In the genomic region with DNA sequence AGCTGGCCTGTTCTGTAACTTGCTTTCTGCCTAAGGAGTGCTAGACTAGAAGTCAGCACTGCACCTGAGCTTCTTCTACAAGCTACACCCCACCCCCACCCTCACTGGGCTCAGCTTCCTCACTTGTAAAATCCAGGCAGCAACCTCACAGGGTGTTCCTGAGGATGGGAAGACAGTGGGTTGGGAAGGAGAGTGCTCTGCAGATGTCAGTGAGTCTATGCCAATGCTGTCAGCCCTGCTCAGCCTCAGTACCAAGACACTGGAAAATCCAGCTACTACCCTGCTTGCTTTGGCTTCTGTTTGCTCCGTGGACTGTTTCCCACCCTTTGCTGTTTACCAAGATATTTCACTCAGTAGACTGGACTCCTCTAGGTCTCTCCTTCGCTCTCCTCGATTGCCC, we compare ENCODE assay signal across 27 mouse cellular contexts. TPM values are rescaled to one million over a fixed set of nuclear protein-coding genes. Genes with fewer than 3 reads are reported as not detected.
DNase-seq lines count a peak whose midpoint lies in the region; ATAC-seq lines count a peak whose summit lies in the region.
"Had no signal": no experiment of that assay in that cellular context is flagged by ENCODE, and none has a peak within 500 bp of the region (broad histone marks: within the 10 kb centered on the region; RNA-seq: fewer than 3 reads in every experiment).

No protein-coding gene starts in this region.

- H3K9ac ChIP-seq in liver, embryonic 12.5 days: no peak overlapping the region
- H3K9ac ChIP-seq: embryonic facial prominence, embryonic 13.5 days; forebrain, embryonic 12.5 days; forebrain, embryonic 15.5 days; hindbrain, embryonic 13.5 days had no signal

- H3K36me3 ChIP-seq in liver, embryonic 12.5 days: no peaks in the 10 kb centered on the region
- H3K36me3 ChIP-seq: embryonic facial prominence, embryonic 10.5 days; embryonic facial prominence, embryonic 13.5 days; forebrain, embryonic 12.5 days; forebrain, embryonic 15.5 days; G1E; hindbrain, embryonic 13.5 days had no signal

- H3K4me2 ChIP-seq in liver, embryonic 12.5 days: no peak overlapping the region
- H3K4me2 ChIP-seq: embryonic facial prominence, embryonic 13.5 days; forebrain, embryonic 12.5 days; forebrain, embryonic 15.5 days; heart, embryonic 11.5 days; hindbrain, embryonic 13.5 days had no signal

- intact Hi-C loops in left cerebral cortex, postnatal 4 days (cut with DNase I): no loop called here
- intact Hi-C loops in left cerebral cortex, postnatal 36 days (cut with DNase I): loop anchor here (5.0 kb wide), 1 partner anchor 35 kb away; a partner anchor contains a TSS

- WGBS in liver, embryonic 12.5 days (ENCODE audit: insufficient replicate concordance): 57% methylated on average over 3 of the region's 3 CpGs

- no peak for ATAC-seq in liver, embryonic 12.5 days
- ATAC-seq: forebrain, embryonic 15.5 days; hindbrain, embryonic 16.5 days; inflammation-experienced regulatory T-cells, adult 6 months; intestine, postnatal 0 days; Patski had no signal

- H3K4me3 ChIP-seq in liver, embryonic 12.5 days: no peak overlapping the region
- H3K4me3 ChIP-seq: embryonic facial prominence, embryonic 10.5 days; embryonic facial prominence, embryonic 13.5 days; erythroblast, embryonic 14.5 days; forebrain, embryonic 12.5 days; forebrain, embryonic 15.5 days; gastrocnemius, adult 2 months; hindbrain, embryonic 13.5 days had no signal

- H3K9me3 ChIP-seq in liver, embryonic 12.5 days (replicated peaks): no peaks in the 10 kb centered on the region
- H3K9me3 ChIP-seq: embryonic facial prominence, embryonic 10.5 days; embryonic facial prominence, embryonic 13.5 days; forebrain, embryonic 12.5 days; forebrain, embryonic 15.5 days; hindbrain, embryonic 13.5 days had no signal

- H3K4me1 ChIP-seq in liver, embryonic 12.5 days: no peaks in the 10 kb centered on the region
- H3K4me1 ChIP-seq: forebrain, embryonic 12.5 days; forebrain, embryonic 15.5 days; hindbrain, embryonic 13.5 days had no signal

- no peak overlapping the region for H3K27ac ChIP-seq in liver, embryonic 12.5 days
- H3K27ac ChIP-seq: embryonic facial prominence, embryonic 10.5 days; embryonic facial prominence, embryonic 13.5 days; forebrain, embryonic 12.5 days; forebrain, embryonic 15.5 days; gastrocnemius, adult 2 months; hindbrain, embryonic 13.5 days had no signal

- DNase-seq in cerebellum, postnatal 14 days: peak; percentile 19 to 23
- no peak for DNase-seq in cerebellum, postnatal 36 days
- peak; percentile 34 for DNase-seq in left cerebral cortex, postnatal 4 days
- DNase-seq in left cerebral cortex, postnatal 36 days (ENCODE audit: low spot score in 2 of 2): no peak
- DNase-seq in brain, adult 2 months (ENCODE audit: low read depth, low spot score): peak; percentile 76
- DNase-seq: B cell, adult 2 months; cerebellum, adult 11 months; cerebellum, adult 2 months; cerebellum, adult 9-11 months; embryo, embryonic 11 days; gastrocnemius, adult 2 months; gastrocnemius, postnatal 14 days; heart, adult 11 months had no signal

- H3K27me3 ChIP-seq in liver, embryonic 12.5 days (replicated peaks): no peaks in the 10 kb centered on the region
- H3K27me3 ChIP-seq: embryonic facial prominence, embryonic 13.5 days; forebrain, embryonic 12.5 days; forebrain, embryonic 15.5 days; hindbrain, embryonic 13.5 days; Patski had no signal

RNA-seq across cellular contexts. Expression of a gene that starts 36.1 kb away (rescaled TPM):
- total RNA-seq in left cerebral cortex, postnatal 4 days (2021): 1 to 10 TPM; 2.2 to 2.7 TPM
- total RNA-seq in left cerebral cortex, postnatal 36 days (2021): 1 to 10 TPM; 4.4 to 4.9 TPM
- 0.38 and 0.65 TPM in 2 replicates for polyA plus RNA-seq in liver, embryonic 12.5 days (2016; fragmentation: Nextera tagmentation; extraction: Ambion mirVana)
- total RNA-seq: CH12.LX had no signal
- polyA plus RNA-seq: erythroblast, embryonic 14.5 days; G1E; inflammation-experienced regulatory T-cells, adult 6 months had no signal

Comparison
In these comparisons a context has a peak if more than half of its experiments do, and no peak if none do; other contexts are left out.
1. DNase-seq: peak in cerebellum, postnatal 14 days (2 of 2), left cerebral cortex, postnatal 4 days (single experiment) and brain, adult 2 months (single experiment); none in cerebellum, postnatal 36 days (0 of 2) and left cerebral cortex, postnatal 36 days (0 of 2).